Mouse (Mus musculus): ENCODE measurements at regions not wholly inside any gene's neighbourhood (a gene's known extent, or its start where the extent isn't known, plus 50 kb on each side); places are given as distances from the start of the nearest gene placed in this dataset.
A peak's percentile ranks its signal among the peaks of the same experiment; 100 is the strongest.

GRCm38 (mm10) chr8:60372681-60373398 lies 130.2 kb downstream of the Gm10283 start:
- no peak for DNase-seq

GRCm38 (mm10) chr8:60348291-60348690 lies 154.7 kb downstream of the Gm10283 start:
- no peak for DNase-seq

- no peak for DNase-seq
Observed at GRCm38 (mm10) chr8:60345830-60346420, 157.1 kb downstream of the Gm10283 start.

GRCm38 (mm10) chr8:60315478-60315877 lies 187.5 kb downstream of the Gm10283 start:
- DNase-seq, result no peak

- no peak for DNase-seq
Observed at GRCm38 (mm10) chr8:60313977-60314854, 188.8 kb downstream of the Gm10283 start.

GRCm38 (mm10) chr8:60310136-60310535 lies 192.9 kb downstream of the Gm10283 start:
- DNase-seq, result no peak

- no peak for DNase-seq
Observed at GRCm38 (mm10) chr8:60301282-60301681, 201.7 kb downstream of the Gm10283 start.

GRCm38 (mm10) chr8:60277211-60277801 lies 225.7 kb downstream of the Gm10283 start:
- DNase-seq, result no peak

GRCm38 (mm10) chr8:60250341-60250740 lies 252.7 kb downstream of the Gm10283 start:
- DNase-seq, result no peak

GRCm38 (mm10) chr8:60249704-60250103 lies 253.3 kb downstream of the Gm10283 start:
- DNase-seq, result peak; percentile 13

GRCm38 (mm10) chr8:60247601-60248000 lies 255.4 kb downstream of the Gm10283 start:
- no peak for DNase-seq

GRCm38 (mm10) chr8:60241366-60241765 lies 261.6 kb downstream of the Gm10283 start:
- no peak for DNase-seq

- DNase-seq, result no peak
Observed at GRCm38 (mm10) chr8:60220946-60221345, 282.1 kb downstream of the Gm10283 start.

GRCm38 (mm10) chr8:60195641-60196040 lies 307.4 kb downstream of the Gm10283 start:
- DNase-seq, result no peak

GRCm38 (mm10) chr8:60167716-60168272 lies 335.2 kb downstream of the Gm10283 start:
- no peak for DNase-seq
